Mouse (Mus musculus): ENCODE data around the gene Abhd2. TPM values are rescaled to one million over a fixed set of nuclear protein-coding genes. Genes with fewer than 3 reads are reported as not detected.

Gene Abhd2
- polyA plus RNA-seq, 1 experiment from 2014 or later, result 11.5 TPM

DNA sequence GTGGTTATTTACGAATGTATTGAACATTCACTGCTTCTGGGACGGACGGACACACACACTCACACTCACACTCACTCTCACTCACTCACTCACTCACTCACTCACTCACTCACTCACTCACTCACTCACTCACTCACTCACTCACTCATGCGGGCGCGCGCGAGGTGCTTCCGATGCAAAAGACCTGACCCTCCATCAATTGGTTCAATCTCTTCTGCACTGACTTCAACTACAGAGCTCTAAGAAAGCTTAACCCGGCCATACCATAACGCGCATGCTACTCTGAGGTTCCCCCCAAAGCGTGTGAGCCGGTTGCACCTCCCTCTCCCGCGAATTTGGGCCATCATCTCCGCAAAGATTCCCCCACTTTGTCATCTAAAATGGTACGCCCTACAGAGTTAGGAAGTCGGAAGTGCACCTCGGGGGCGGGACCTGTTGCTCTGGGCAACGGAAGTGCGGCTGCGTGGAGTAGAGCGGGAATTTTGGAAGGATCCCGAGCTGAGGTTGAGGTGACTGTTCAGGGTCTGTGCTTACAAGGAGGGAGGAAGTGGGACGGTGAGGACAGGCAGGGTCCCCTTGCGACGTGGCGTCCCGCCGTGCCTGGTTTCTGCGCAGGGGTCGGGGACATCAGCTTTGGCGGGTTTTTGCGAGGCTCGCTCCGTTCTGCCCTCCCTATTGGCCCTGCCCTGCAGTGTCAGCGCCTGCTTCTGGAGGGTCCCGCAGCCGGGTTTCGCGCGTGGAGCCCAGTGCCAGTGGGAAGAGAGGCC is 119.1 kb downstream of the Abhd2 start, which contains the start of gene Fanci:
Fanci (plus strand) TSS at position 47 of the 767 bp plus-strand sequence.
- no peaks in the 10 kb centered on the region for H3K27me3 ChIP-seq (replicated peaks; ENCODE audit: control insufficient read depth, insufficient read depth, low read length)
- no peaks in the 10 kb centered on the region for H3K9me3 ChIP-seq (ENCODE audit: control insufficient read depth, low read length)
- H3K4me2 ChIP-seq (ENCODE audit: low read depth, low read length), result peak within 1 kb of the TSS; percentile 86
- H3K4me1 ChIP-seq (ENCODE audit: control insufficient read depth, insufficient read depth, low read length), result peaks cover 3% of the 10 kb centered on the region; the same call in 1 of the 2 replicates
- no peaks in the 10 kb centered on the region for H3K36me3 ChIP-seq (ENCODE audit: control insufficient read depth, insufficient read depth, low read length)
- H3K9ac ChIP-seq (ENCODE audit: low read depth, low read length), result peak within 1 kb of the TSS; percentile 72
- peak within 1 kb of the TSS; percentile 63 for H3K4me3 ChIP-seq (ENCODE audit: low read length)
- ATAC-seq, result peak; percentile 96
- peak within 1 kb of the TSS; percentile 66 for H3K27ac ChIP-seq (ENCODE audit: low read length)
- WGBS, result under 1% methylated on average over 44 of the region's 44 CpGs

- H3K4me1 ChIP-seq (ENCODE audit: control insufficient read depth, insufficient read depth, low read length), result peaks cover 5% of the 10 kb centered on the region; the same call in 1 of the 2 replicates
- H3K4me2 ChIP-seq (ENCODE audit: low read depth, low read length), result peak overlapping the region; percentile 86
- WGBS, result 43% methylated on average over 9 of the region's 9 CpGs
- H3K36me3 ChIP-seq (ENCODE audit: control insufficient read depth, insufficient read depth, low read length), result no peaks in the 10 kb centered on the region
- no peaks in the 10 kb centered on the region for H3K9me3 ChIP-seq (ENCODE audit: control insufficient read depth, low read length)
- peak overlapping the region; percentile 72; the same call in 1 of the 2 replicates for H3K9ac ChIP-seq (ENCODE audit: low read depth, low read length)
- H3K4me3 ChIP-seq (ENCODE audit: low read length), result peak overlapping the region; percentile 63
- ATAC-seq, result peak; percentile 41; the same call in 1 of the 2 replicates
- no peaks in the 10 kb centered on the region for H3K27me3 ChIP-seq (replicated peaks; ENCODE audit: control insufficient read depth, insufficient read depth, low read length)
- no peak overlapping the region for H3K27ac ChIP-seq (ENCODE audit: low read length)
These were observed 120.0 kb downstream of the Abhd2 start for GRCm38 (mm10) chr7:79392860-79393513.

- 96% methylated on average over 7 of the region's 7 CpGs for WGBS
- Histone ChIP-seq H3K27me3 (replicated peaks; ENCODE audit: control insufficient read depth, insufficient read depth, low read length) (no peaks in the 10 kb centered on the region), H3K27ac (ENCODE audit: low read length) (no peak overlapping the region), H3K9me3 (ENCODE audit: control insufficient read depth, low read length) (no peaks in the 10 kb centered on the region), H3K4me2 (ENCODE audit: low read depth, low read length) (no peak overlapping the region), H3K9ac (ENCODE audit: low read depth, low read length) (no peak overlapping the region), H3K4me1 (ENCODE audit: control insufficient read depth, insufficient read depth, low read length) (peaks cover 12% of the 10 kb centered on the region), H3K4me3 (ENCODE audit: low read length) (no peak overlapping the region), H3K36me3 (ENCODE audit: control insufficient read depth, insufficient read depth, low read length) (no peaks in the 10 kb centered on the region)
- no peak for ATAC-seq
These were observed 120.9 kb downstream of the Abhd2 start for GRCm38 (mm10) chr7:79393924-79394323.

DNA sequence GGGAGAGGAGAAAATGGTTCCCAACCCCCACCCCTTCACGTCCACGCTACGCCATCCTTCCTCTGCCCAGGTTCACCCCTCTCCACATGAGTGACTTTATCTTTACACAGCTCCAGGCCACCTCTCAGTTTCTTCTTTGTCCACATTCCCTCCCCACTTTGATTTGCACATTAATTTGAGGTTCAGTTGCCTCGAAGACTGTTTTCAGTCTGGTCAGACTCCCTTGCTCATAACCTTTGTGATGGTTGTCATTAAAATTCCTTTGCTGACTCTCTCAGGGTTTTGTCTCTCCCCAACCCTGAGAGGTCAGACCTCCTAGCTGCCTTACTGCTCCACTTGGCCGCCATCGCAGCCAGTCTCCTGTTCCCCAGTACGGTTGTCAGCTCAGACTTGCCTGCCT is 121.7 kb downstream of the Abhd2 start:
- ATAC-seq, result no peak
- no peak overlapping the region for H3K4me3 ChIP-seq (ENCODE audit: low read length)
- peaks cover 12% of the 10 kb centered on the region for H3K4me1 ChIP-seq (ENCODE audit: control insufficient read depth, insufficient read depth, low read length)
- H3K4me2 ChIP-seq (ENCODE audit: low read depth, low read length), result no peak overlapping the region
- no peak overlapping the region for H3K27ac ChIP-seq (ENCODE audit: low read length)
- 76% methylated on average over 7 of the region's 7 CpGs for WGBS
- no peaks in the 10 kb centered on the region for H3K27me3 ChIP-seq (replicated peaks; ENCODE audit: control insufficient read depth, insufficient read depth, low read length)
- H3K9me3 ChIP-seq (ENCODE audit: control insufficient read depth, low read length), result no peaks in the 10 kb centered on the region
- no peak overlapping the region for H3K9ac ChIP-seq (ENCODE audit: low read depth, low read length)
- no peaks in the 10 kb centered on the region for H3K36me3 ChIP-seq (ENCODE audit: control insufficient read depth, insufficient read depth, low read length)

- no peak overlapping the region for H3K4me2 ChIP-seq (ENCODE audit: low read depth, low read length)
- no peak for ATAC-seq
- 83% methylated on average over 7 of the region's 7 CpGs for WGBS
These were observed 122.2 kb downstream of the Abhd2 start for GRCm38 (mm10) chr7:79395186-79395585.

GRCm38 (mm10) chr7:79397446-79397963 is 124.5 kb downstream of the Abhd2 start:
- H3K27ac ChIP-seq (ENCODE audit: low read length), result no peak overlapping the region
- 0 out of 2 replicates have a peak overlapping the region, but pooled peaks have one; percentile 11 for H3K9ac ChIP-seq (ENCODE audit: low read depth, low read length)
- H3K9me3 ChIP-seq (ENCODE audit: control insufficient read depth, low read length), result no peaks in the 10 kb centered on the region
- H3K4me2 ChIP-seq (ENCODE audit: low read depth, low read length), result no peak overlapping the region
- peak; percentile 24; the same call in 1 of the 2 replicates for ATAC-seq
- H3K4me1 ChIP-seq (ENCODE audit: control insufficient read depth, insufficient read depth, low read length), result peaks cover 12% of the 10 kb centered on the region
- no peaks in the 10 kb centered on the region for H3K27me3 ChIP-seq (replicated peaks; ENCODE audit: control insufficient read depth, insufficient read depth, low read length)
- 53% methylated on average over 10 of the region's 10 CpGs for WGBS
- H3K4me3 ChIP-seq (ENCODE audit: low read length), result no peak overlapping the region
- H3K36me3 ChIP-seq (ENCODE audit: control insufficient read depth, insufficient read depth, low read length), result no peaks in the 10 kb centered on the region

More at GRCm38 (mm10) chr7:79395186-79395585, 122.2 kb downstream of the Abhd2 start:
- Histone ChIP-seq H3K27ac (ENCODE audit: low read length) (no peak overlapping the region), H3K9me3 (ENCODE audit: control insufficient read depth, low read length) (no peaks in the 10 kb centered on the region), H3K27me3 (replicated peaks; ENCODE audit: control insufficient read depth, insufficient read depth, low read length) (no peaks in the 10 kb centered on the region), H3K4me1 (ENCODE audit: control insufficient read depth, insufficient read depth, low read length) (peaks cover 12% of the 10 kb centered on the region), H3K36me3 (ENCODE audit: control insufficient read depth, insufficient read depth, low read length) (no peaks in the 10 kb centered on the region), H3K4me3 (ENCODE audit: low read length) (no peak overlapping the region), H3K9ac (ENCODE audit: low read depth, low read length) (no peak overlapping the region)

- peaks cover 9% of the 10 kb centered on the region for H3K4me1 ChIP-seq (ENCODE audit: control insufficient read depth, insufficient read depth, low read length)
- H3K9me3 ChIP-seq (ENCODE audit: control insufficient read depth, low read length), result no peaks in the 10 kb centered on the region
- H3K4me3 ChIP-seq (ENCODE audit: low read length), result no peak overlapping the region
- 0 out of 2 replicates have a peak, but pooled peaks have one; percentile 50 for ATAC-seq
- WGBS, result 59% methylated on average over 8 of the region's 8 CpGs
- no peak overlapping the region for H3K27ac ChIP-seq (ENCODE audit: low read length)
- H3K4me2 ChIP-seq (ENCODE audit: low read depth, low read length), result no peak overlapping the region
- H3K36me3 ChIP-seq (ENCODE audit: control insufficient read depth, insufficient read depth, low read length), result no peaks in the 10 kb centered on the region
- H3K9ac ChIP-seq (ENCODE audit: low read depth, low read length), result no peak overlapping the region
- no peaks in the 10 kb centered on the region for H3K27me3 ChIP-seq (replicated peaks; ENCODE audit: control insufficient read depth, insufficient read depth, low read length)
These were observed 125.4 kb downstream of the Abhd2 start for GRCm38 (mm10) chr7:79398426-79398825.

- no peak for ATAC-seq
- Histone ChIP-seq H3K27ac (ENCODE audit: low read length) (no peak overlapping the region), H3K4me3 (ENCODE audit: low read length) (no peak overlapping the region), H3K4me1 (ENCODE audit: control insufficient read depth, insufficient read depth, low read length) (peaks cover 9% of the 10 kb centered on the region), H3K36me3 (ENCODE audit: control insufficient read depth, insufficient read depth, low read length) (no peaks in the 10 kb centered on the region), H3K27me3 (replicated peaks; ENCODE audit: control insufficient read depth, insufficient read depth, low read length) (no peaks in the 10 kb centered on the region), H3K9ac (ENCODE audit: low read depth, low read length) (no peak overlapping the region), H3K4me2 (ENCODE audit: low read depth, low read length) (no peak overlapping the region), H3K9me3 (ENCODE audit: control insufficient read depth, low read length) (no peaks in the 10 kb centered on the region)
- 76% methylated on average over 12 of the region's 12 CpGs for WGBS
These were observed 126.0 kb downstream of the Abhd2 start for GRCm38 (mm10) chr7:79398971-79399370.

DNA sequence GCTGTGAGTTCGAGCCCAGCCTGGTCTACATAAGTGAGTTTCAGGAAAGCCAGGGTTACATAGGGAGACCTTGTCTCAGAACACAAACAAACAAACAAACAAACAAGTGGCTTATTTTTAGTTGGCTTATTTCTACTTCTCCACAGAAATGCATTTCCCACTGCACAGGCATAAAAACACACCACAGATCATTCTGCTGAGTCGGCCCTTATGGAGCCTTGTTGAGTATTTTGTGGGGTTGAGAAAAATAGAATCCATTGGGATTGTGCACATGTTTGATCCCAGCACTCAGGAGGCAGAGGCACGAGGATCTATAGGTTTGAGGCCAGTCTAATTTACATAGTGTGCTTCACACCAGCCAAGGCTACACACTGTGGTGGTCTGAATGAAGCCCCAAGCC is 127.3 kb downstream of the Abhd2 start:
- Histone ChIP-seq H3K9ac (ENCODE audit: low read depth, low read length) (no peak overlapping the region), H3K36me3 (ENCODE audit: control insufficient read depth, insufficient read depth, low read length) (no peaks in the 10 kb centered on the region), H3K27ac (ENCODE audit: low read length) (no peak overlapping the region), H3K4me2 (ENCODE audit: low read depth, low read length) (no peak overlapping the region), H3K9me3 (ENCODE audit: control insufficient read depth, low read length) (no peaks in the 10 kb centered on the region), H3K4me1 (ENCODE audit: control insufficient read depth, insufficient read depth, low read length) (peaks cover 9% of the 10 kb centered on the region), H3K4me3 (ENCODE audit: low read length) (no peak overlapping the region), H3K27me3 (replicated peaks; ENCODE audit: control insufficient read depth, insufficient read depth, low read length) (no peaks in the 10 kb centered on the region)
- ATAC-seq, result no peak
- WGBS, result 84% methylated on average over 3 of the region's 3 CpGs
